Mouse (Mus musculus): Measurements from ENCODE around the gene Sema5a. TPM values are rescaled to one million over a fixed set of nuclear protein-coding genes. Genes with fewer than 3 reads are reported as not detected.

The Sema5a gene
- polyA plus RNA-seq, 1 experiment = not detected

DNA sequence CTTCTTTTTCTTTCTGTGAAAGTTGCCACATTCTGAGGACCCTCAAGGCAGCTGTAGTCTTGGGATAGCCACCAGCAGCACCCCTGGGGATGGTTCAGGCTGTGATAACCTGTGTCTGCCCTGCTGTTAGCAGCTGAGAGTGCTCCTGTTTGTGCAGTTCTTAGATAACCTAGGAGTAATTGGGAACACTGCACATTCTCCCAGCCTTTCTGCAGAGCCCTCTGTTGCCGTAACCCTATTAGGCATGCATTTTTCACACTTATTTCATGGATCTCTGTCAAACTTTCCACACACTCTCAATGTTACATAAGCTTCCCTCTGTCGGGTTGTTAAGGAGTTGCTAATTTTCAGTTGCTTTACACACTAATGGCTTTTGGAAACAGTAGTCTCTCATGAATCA, 34.0 kb downstream of the Sema5a start:
- TF ChIP-seq GATA1 (IDR thresholded peaks at IDR 0.05; ENCODE audit: low read length) = no peak

DNA sequence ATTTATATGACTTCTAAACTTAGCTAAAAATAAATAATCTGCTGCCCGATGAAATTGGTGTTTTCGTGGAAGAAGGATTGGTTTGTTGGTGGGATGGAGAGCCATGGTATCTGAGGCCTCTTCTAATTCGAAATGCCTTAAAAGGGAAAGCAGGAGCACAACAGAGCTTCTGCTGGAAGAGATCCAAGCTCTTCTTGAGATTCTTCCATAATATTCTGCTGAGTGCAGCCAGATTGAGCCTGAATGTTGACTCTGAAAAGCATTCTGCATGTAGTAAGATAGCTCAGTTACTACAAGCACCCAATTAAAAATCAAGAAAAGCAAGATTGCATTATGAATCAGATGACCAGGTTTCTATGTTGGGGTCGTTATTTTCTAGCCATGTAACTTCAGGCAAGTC, 36.8 kb downstream of the Sema5a start:
- no peak for TF ChIP-seq GATA1 (IDR thresholded peaks at IDR 0.05; ENCODE audit: low read length)

DNA sequence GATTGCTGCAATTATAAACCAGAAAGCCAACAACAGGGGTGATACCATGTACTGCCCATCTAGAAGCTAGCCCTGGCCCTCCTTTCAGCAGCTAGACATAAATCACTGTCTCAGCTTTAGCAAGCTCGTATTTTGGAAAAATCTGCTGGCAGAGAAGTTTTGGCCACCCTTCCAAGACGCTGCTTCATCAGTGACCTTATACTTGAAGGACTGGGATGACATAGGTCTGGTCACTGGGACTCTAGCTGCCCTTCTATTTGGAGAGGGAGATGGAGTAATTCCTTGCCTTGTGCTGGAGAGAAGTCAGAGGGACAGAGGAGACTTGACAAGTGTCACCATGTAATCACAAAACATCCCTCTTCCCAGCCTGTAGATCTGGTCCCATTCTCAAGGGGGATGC, 40.1 kb downstream of the Sema5a start:
- no peak for TF ChIP-seq GATA1 (IDR thresholded peaks at IDR 0.05; ENCODE audit: low read length)

DNA sequence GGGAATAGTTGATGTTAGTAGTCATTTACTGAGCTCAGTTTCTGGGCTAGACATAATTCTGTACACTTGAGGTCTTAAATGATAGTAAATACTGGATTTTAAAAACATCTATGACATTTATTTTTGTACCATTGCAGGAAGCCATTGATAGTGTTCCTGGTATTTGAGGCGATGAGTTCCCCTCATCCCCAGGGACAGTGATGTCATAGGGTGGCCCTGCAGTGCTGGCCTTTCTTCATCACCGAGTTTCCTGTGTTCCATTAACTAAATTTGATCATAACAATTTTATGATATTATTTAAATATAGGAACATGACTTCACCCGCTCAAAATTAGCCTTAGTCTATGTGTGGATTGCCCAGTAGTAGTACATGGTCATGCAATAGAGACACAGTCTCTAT, 41.7 kb downstream of the Sema5a start:
- no peak for TF ChIP-seq GATA1 (IDR thresholded peaks at IDR 0.05; ENCODE audit: low read length)

DNA sequence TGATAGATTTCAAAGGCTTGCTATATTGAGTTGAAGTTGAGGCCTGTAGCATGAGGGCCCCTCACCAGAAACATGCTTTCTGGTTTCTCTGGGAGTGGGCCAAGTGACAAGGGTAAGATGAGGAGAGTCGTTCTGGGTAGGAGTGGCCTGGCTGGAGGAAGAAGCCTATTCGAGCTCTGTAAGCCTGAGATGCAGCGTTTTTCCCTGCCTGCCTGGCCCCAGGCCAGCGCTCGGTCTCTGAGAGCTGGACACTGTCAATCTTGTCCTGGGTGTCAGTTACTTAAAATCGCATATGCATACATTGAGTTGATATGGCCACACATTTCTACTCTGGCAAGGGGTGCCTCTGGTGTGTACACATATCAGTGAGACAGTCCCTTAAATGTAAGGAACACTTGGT, 43.9 kb downstream of the Sema5a start:
- TF ChIP-seq GATA1 (IDR thresholded peaks at IDR 0.05; ENCODE audit: low read length) = no peak

DNA sequence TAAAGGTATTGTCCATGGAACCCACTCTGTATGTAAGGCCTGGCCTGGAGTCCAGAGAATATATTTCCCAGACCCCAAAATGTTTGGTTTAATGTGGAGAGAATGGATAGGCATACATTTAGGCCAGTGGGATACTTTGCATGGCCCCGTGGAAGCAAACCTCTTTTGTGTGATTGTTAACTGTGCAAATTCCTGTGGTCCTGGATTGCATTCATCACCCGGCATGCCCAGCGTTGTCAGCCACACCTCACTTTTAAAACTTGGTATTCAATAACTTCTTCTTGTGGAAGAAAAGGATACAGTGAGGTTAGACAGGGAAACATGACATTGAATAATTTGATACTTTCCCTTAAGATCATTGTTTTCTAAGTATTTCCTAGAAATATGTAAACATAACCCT, 46.4 kb downstream of the Sema5a start:
- TF ChIP-seq GATA1 (IDR thresholded peaks at IDR 0.05; ENCODE audit: low read length) = no peak

DNA sequence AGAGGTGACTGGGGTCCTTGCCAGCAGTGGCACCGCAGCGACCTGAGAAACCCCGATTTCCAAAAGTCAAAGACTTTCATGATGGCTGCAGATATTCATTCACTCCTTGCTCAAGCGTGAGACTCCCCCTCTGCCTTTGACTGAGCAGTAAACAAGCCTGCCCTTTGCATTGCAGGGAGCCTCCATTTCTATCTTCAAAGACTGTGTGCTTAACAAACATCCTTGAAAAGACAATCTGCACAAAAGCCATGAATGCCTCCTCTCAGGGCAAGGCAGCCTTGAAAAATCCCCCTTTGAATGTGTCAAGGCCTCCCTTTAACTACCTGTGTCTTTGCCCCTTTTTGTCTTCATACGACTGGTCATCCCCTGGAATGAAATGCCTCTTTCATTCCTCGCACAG, 51.9 kb downstream of the Sema5a start:
- no peak for TF ChIP-seq GATA1 (IDR thresholded peaks at IDR 0.05; ENCODE audit: low read length)

DNA sequence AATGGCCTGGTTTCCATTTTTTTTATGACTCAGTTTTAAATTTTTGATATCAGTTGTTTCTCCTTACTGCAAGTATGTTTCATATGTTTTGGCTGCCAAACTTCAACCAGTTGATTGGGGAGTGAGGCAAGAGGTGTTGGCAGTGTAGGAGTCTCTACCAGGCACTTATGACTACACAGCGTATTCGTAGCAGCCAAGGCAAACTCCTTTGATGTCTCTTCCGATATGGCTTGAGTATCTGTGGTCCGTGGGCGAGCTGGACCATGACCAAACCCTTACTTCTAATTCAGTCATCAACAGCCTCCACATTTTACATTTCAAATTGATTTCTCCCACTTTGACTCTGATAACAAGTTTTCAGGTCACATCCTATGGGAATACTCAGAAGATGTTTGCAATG, 52.7 kb downstream of the Sema5a start:
- no peak for TF ChIP-seq GATA1 (IDR thresholded peaks at IDR 0.05; ENCODE audit: low read length)

DNA sequence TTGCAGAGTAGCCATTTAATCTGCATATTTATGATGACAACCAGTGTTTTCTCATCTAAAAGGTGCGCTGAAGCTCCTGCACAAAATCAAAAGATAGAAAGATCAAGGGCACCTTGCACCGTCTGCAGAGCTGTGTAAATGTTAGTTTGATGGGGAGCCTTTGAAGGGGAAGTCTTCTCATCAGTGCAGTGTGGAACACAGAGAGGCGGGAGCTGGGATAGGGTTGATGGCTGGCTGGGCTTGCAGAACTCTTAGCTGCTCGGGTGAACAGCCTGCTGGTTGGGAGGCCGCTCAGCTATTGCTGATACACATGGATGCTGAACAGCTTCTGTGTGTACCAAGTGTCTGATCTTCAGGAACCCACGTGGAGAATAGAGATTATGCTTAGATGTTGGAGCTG, 53.9 kb downstream of the Sema5a start:
- TF ChIP-seq GATA1 (IDR thresholded peaks at IDR 0.05; ENCODE audit: low read length) = no peak

DNA sequence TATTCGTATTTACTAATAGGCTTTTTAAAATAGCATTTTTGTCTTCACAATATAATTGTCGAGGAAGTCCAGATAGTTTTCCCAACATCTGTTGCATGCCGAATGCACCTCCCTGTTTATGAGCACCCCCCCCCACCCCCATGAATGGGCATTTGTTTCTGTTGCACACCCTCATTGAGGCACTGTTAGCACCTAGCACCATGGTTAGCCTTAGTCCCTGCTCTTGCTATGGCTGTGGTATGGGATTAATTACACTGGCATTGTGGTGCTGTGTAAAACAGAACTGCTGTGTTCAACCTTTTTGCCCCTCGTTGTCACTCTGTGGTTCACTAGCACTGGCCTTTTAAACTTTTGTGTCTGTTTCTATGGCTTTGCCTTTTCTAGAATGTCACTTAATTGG, 56.4 kb downstream of the Sema5a start:
- TF ChIP-seq GATA1 (IDR thresholded peaks at IDR 0.05; ENCODE audit: low read length) = no peak

DNA sequence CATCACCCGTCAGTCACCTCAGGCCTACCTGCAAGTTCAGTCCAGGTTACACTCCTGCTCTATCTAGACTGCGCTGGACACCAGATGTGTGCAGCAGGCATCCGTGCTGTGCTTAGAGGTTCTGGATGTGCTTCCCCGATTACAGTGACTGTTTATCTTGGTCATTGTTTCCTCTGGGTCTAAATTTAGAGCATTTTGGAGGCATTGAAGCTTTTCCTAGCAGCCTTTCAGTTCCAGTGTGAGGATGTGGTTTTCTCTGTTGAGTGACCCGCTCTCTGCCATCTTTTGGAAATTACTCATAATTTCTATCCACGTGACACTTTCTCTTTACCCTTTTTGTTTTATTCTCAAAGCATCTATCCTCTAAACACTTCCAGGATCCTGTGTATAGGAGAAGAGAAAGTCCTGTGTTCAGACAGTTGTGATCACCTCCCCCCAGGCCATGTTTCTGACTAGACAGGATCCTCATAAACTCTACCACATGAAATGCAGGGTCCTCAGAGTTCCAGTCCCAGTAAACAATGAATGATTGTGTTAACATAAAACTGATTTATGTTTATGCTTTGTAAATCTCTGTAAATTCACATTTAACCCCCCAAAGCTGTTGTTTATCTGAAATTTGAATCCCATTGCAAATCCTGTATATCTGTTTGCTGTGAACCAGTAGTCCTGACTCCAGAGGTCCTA, 62.1 kb downstream of the Sema5a start:
- no peak for TF ChIP-seq GATA1 (IDR thresholded peaks at IDR 0.05; ENCODE audit: low read length)

DNA sequence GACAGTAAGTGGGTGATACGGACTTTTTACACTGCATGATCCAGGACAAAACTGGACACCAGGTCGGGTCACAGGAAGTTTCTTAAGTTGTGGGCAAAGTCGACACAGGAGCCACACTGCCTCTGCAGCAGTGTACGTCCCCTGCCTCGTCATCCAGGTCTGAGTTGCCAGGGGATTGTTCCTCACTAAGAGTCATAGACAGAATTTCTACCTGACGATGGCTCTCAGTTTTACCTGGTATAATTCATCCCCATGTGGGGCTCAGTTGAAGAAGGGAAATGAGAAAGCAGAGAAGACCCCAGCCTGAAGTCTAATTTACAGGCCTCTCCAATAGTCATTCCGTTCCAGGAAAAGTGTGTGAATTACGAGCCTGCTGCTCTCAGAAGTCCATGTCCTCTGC, 66.2 kb downstream of the Sema5a start:
- no peak for TF ChIP-seq GATA1 (IDR thresholded peaks at IDR 0.05; ENCODE audit: low read length)

DNA sequence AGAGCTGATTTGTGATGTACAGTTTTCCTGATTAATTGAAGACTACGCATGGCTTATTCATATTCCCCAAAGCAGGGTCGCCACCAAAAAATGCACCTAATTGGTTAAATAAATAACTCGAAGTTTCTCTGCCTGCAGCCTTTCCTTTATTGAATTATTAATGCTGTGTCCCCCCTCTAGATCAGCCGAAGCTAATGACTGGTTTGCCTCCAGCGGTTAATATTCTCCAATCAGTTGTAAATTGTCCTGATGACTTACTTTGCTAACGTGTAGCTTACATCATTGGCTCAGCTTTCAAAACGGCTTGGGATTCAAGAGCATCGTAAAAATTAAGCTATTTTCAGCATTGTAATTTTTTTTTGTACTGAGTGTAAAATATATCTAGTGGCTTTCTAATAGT, 66.7 kb downstream of the Sema5a start:
- no peak for TF ChIP-seq GATA1 (IDR thresholded peaks at IDR 0.05; ENCODE audit: low read length)

DNA sequence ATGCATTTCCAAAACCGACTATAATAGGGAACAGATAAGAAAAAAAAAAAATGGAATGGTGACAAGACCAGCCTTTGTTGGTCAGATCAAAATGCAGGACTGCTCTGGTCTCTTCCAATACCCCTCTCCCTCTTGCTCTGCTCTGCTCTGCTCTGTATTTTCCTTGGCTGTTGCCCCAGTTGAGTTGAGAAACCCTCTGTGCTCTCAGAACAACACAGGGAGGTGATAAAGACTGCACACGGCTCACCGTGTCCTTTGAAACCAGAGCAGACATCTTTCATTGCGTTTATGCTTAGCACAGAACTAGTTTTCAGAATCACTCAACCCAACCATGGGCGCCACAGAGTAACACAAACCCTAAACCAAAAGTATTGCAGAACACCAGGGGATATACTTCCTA, 72.5 kb downstream of the Sema5a start:
- TF ChIP-seq GATA1 (IDR thresholded peaks at IDR 0.05; ENCODE audit: low read length) = no peak

DNA sequence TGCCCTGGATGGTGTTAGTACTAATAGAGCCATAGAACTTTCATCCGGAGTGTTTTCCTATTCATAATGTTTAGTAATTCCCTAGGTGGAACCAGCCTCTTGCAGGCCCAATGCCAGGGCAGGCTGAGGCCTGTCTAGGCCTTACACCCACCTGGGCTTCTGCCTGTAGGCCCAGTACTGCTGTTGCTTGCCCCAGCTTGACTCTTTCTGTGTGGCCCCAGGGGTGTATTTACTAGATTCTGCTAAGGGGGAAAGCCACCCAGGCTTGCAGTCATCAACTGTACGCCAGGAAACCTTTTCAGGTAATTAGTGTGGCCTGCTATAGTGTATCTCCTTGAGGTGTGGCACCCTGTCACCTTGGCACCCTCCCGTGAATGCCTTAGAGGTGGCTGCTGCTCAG, 76.1 kb downstream of the Sema5a start:
- no peak for TF ChIP-seq GATA1 (IDR thresholded peaks at IDR 0.05; ENCODE audit: low read length)

DNA sequence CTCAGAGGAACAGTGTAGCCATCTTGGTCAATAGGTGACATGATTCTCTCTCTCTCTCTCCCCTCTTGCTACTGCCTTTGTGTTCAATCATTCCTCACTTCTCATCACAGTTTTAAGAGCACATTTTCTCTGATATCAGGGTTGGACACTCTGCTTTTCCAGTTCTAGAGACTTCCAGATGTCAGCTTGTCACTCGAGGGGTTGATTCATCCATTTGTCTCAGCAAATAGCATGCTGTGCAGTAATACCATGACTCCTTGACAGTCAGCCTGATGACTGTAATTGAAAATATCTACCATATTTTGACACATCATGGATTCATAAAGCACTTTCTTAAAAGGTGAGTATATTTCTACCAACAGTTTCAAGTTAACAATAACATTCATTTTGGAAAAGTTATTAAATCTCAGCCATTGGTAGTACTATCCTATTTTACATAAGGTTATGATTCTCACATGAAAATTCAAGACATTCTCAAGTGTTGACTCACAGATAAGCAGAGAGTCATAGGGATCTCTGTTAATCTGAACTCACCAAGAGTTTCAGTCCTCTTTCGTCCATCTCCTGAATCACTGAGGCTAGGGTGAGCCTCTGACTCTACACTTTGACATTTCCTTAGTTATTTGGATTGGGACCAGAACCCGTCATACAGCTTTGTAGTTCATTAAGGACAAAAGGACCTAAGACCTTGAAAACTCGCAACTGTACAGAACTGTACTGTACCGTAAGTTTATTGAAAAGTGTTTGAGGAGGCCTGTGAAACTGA, 78.0 kb downstream of the Sema5a start:
- TF ChIP-seq GATA1 (IDR thresholded peaks at IDR 0.05; ENCODE audit: low read length) = no peak

DNA sequence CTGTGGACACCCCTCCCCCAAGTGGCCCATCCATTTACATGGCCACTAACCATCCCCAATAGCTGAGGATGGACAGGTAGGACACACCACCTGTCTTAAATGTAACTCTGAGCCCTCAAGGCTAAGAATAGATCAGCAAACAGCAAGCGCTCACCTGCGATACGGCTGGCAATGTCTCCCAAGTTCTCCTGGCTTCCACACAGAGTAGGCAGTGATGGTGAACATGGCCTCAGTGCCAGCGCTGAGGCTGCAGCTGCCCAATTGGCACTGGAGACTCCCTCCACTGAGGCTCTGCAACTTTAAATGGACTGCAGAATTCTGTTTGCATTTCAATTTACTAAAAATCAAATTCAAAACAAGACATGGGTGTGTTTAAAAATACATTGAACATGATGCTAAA, 78.6 kb downstream of the Sema5a start:
- TF ChIP-seq GATA1 (IDR thresholded peaks at IDR 0.05; ENCODE audit: low read length) = no peak
